Mouse (Mus musculus): Measurements from ENCODE around the gene Nt5c3b. TPM values are rescaled to one million over a fixed set of nuclear protein-coding genes. Genes with fewer than 3 reads are reported as not detected.
A peak's percentile ranks its signal among the peaks of the same experiment; 100 is the strongest.

The Nt5c3b gene
- polyA plus RNA-seq, 1 experiment from 2014 or later = 111 TPM

DNA sequence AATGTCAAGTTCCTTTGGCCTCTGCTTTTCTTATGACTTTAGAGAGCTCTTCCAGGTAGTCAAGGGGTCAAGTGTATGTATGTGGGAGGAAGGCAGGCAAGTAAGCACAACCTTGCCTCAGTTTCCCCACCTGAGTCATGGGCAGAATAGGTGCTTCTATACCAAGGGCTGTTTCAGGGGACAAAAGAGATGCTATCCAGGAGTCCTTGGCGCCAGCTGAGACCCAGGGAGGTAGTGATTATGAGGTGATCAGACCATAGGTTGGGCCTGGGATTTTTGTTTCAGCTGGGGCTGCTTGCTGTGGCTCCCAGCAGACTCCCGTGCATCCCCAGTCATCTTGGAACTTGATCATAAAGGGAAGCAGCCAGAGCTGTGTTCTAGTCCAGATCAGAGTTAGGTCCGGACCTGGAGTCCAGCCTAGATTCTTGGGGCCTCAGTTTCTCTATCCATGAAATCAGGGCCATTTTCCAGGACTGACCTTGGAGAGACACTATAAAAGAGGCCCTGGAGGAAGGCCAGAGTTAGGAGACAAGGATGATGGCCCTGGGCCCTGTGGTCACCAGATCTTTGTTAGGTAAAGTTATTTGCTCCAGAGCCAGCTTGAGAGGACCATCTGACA, 37.0 kb downstream of the Nt5c3b start:
- no peak overlapping the region for H3K4me2 ChIP-seq
- no peak for ATAC-seq (ENCODE audit: low FRiP score)
- 80% methylated on average over 3 of the region's 3 CpGs for WGBS

DNA sequence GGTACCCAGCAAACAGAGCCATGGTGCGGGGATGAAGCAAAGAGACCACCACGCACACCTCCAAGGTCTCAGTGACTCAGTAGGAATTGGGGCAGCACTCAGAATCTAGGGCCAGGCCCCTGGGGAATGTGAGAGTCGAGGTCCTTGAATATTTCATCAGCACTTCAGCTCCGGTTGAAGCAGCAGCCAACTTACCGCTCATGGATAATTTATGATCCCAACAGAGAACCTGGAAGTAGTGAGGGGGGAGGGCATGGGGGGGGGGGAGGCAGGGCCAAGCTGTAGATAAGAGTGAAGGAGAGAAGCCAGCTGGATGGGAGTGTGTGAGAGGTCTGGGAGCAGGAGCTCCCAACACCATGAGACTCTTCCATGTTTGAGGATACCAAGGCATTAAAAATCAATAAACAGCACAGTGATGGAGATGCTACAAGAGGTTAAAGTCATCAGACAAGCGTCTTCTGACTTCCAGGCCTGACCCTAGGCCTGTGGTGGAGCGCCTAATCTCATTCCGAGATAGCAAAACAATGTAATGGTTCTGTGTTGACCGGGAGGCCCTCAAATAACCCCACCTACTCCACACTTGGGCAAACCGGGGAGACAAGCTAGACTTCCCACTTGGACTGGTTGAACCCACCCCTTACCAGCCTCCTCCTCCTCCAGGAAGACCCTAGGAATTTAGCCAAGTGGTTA, 38.0 kb downstream of the Nt5c3b start:
- H3K9me3 ChIP-seq = no peaks in the 10 kb centered on the region
- WGBS = 83% methylated on average over 10 of the region's 10 CpGs

More for the DNA sequence above, 37.0 kb downstream of the Nt5c3b start:
- H3K36me3 ChIP-seq (replicated peaks) = no peaks in the 10 kb centered on the region
- H3K9me3 ChIP-seq = no peaks in the 10 kb centered on the region
- H3K9ac ChIP-seq = no peak overlapping the region
- no peak overlapping the region for H3K4me3 ChIP-seq (replicated peaks)
- H3K27me3 ChIP-seq = peaks cover under 1% of the 10 kb centered on the region; the same call in 1 of the 2 replicates
- H3K27ac ChIP-seq = no peak overlapping the region
- H3K4me1 ChIP-seq = peaks cover 10% of the 10 kb centered on the region; the same call in 1 of the 2 replicates

GRCm38 (mm10) chr11:100402682-100403081, 38.9 kb downstream of the Nt5c3b start:
- H3K27ac ChIP-seq = no peak overlapping the region
- no peaks in the 10 kb centered on the region for H3K9me3 ChIP-seq
- H3K36me3 ChIP-seq (replicated peaks) = no peaks in the 10 kb centered on the region
- 75% methylated on average over 2 of the region's 2 CpGs for WGBS
- H3K4me1 ChIP-seq = peaks cover 12% of the 10 kb centered on the region; the same call in 1 of the 2 replicates
- ATAC-seq (ENCODE audit: low FRiP score) = no peak
- no peak overlapping the region for H3K9ac ChIP-seq
- peaks cover 4% of the 10 kb centered on the region; the same call in 1 of the 2 replicates for H3K27me3 ChIP-seq
- no peak overlapping the region for H3K4me3 ChIP-seq (replicated peaks)
- H3K4me2 ChIP-seq = no peak overlapping the region

More for the DNA sequence above, 38.0 kb downstream of the Nt5c3b start:
- no peak overlapping the region for H3K4me3 ChIP-seq (replicated peaks)
- no peak overlapping the region for H3K27ac ChIP-seq
- peaks cover 4% of the 10 kb centered on the region; the same call in 1 of the 2 replicates for H3K27me3 ChIP-seq
- H3K4me1 ChIP-seq = peaks cover 10% of the 10 kb centered on the region; the same call in 1 of the 2 replicates
- no peaks in the 10 kb centered on the region for H3K36me3 ChIP-seq (replicated peaks)
- no peak overlapping the region for H3K9ac ChIP-seq
- ATAC-seq (ENCODE audit: low FRiP score) = no peak
- no peak overlapping the region for H3K4me2 ChIP-seq

- H3K27ac ChIP-seq = no peak overlapping the region
- no peak overlapping the region for H3K9ac ChIP-seq
- no peaks in the 10 kb centered on the region for H3K9me3 ChIP-seq
- ATAC-seq (ENCODE audit: low FRiP score) = no peak
- no peak overlapping the region for H3K4me2 ChIP-seq
- no peaks in the 10 kb centered on the region for H3K36me3 ChIP-seq (replicated peaks)
- H3K4me1 ChIP-seq = peaks cover 14% of the 10 kb centered on the region
- peaks cover 7% of the 10 kb centered on the region for H3K27me3 ChIP-seq
- H3K4me3 ChIP-seq (replicated peaks) = no peak overlapping the region
- WGBS = 48% methylated on average over 6 of the region's 6 CpGs
Measured at GRCm38 (mm10) chr11:100402240-100402639, 39.4 kb downstream of the Nt5c3b start.

GRCm38 (mm10) chr11:100400842-100401241, 40.8 kb downstream of the Nt5c3b start:
- ATAC-seq (ENCODE audit: low FRiP score) = no peak
- WGBS = 80% methylated on average over 6 of the region's 6 CpGs
- H3K9ac ChIP-seq = no peak overlapping the region
- H3K4me1 ChIP-seq = peaks cover 27% of the 10 kb centered on the region
- no peak overlapping the region for H3K4me2 ChIP-seq
- no peak overlapping the region for H3K4me3 ChIP-seq (replicated peaks)
- H3K9me3 ChIP-seq = no peaks in the 10 kb centered on the region
- H3K36me3 ChIP-seq (replicated peaks) = no peaks in the 10 kb centered on the region
- H3K27me3 ChIP-seq = peaks cover 21% of the 10 kb centered on the region
- H3K27ac ChIP-seq = no peak overlapping the region

- 79% methylated on average over 12 of the region's 12 CpGs for WGBS
- H3K9ac ChIP-seq = no peak overlapping the region
- peaks cover 36% of the 10 kb centered on the region for H3K4me1 ChIP-seq
- H3K27ac ChIP-seq = no peak overlapping the region
- H3K36me3 ChIP-seq (replicated peaks) = no peaks in the 10 kb centered on the region
- no peak for ATAC-seq (ENCODE audit: low FRiP score)
- no peak overlapping the region for H3K4me3 ChIP-seq (replicated peaks)
- peaks cover 30% of the 10 kb centered on the region for H3K27me3 ChIP-seq
- H3K4me2 ChIP-seq = no peak overlapping the region
- no peaks in the 10 kb centered on the region for H3K9me3 ChIP-seq
Measured at GRCm38 (mm10) chr11:100399727-100400538, 41.7 kb downstream of the Nt5c3b start.

DNA sequence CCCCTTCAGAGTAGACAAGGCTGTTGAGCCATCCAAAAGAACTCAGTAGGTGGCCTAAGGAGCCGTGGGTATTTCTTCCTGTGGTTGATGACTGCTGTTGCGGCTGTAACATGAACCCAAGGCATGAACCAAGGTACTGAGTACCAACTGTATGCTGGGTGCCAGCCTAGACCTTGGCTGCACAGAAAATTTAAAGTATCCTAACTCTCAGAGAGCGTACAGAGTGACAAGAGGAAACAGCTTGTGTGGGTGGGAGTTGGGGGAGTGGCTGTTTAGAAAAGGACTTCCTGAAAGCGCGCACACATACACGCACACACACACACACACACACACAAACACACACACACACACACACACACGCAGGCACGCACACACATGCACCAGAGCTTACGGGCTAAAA, 42.3 kb downstream of the Nt5c3b start:
- H3K4me1 ChIP-seq = peaks cover 36% of the 10 kb centered on the region
- peaks cover 36% of the 10 kb centered on the region for H3K27me3 ChIP-seq
- ATAC-seq (ENCODE audit: low FRiP score) = no peak
- WGBS = 76% methylated on average over 9 of the region's 9 CpGs
- H3K9me3 ChIP-seq = no peaks in the 10 kb centered on the region
- no peak overlapping the region for H3K4me2 ChIP-seq
- no peak overlapping the region for H3K4me3 ChIP-seq (replicated peaks)
- H3K9ac ChIP-seq = no peak overlapping the region
- H3K36me3 ChIP-seq (replicated peaks) = no peaks in the 10 kb centered on the region
- H3K27ac ChIP-seq = no peak overlapping the region

- WGBS = 94% methylated on average over 7 of the region's 7 CpGs
- no peaks in the 10 kb centered on the region for H3K36me3 ChIP-seq (replicated peaks)
- peaks cover 44% of the 10 kb centered on the region for H3K27me3 ChIP-seq
- no peak for ATAC-seq (ENCODE audit: low FRiP score)
- H3K4me2 ChIP-seq = peak overlapping the region; percentile 63; the same call in 1 of the 2 replicates
- H3K27ac ChIP-seq = no peak overlapping the region
- H3K4me3 ChIP-seq (replicated peaks) = no peak overlapping the region
- H3K9me3 ChIP-seq = no peaks in the 10 kb centered on the region
- H3K9ac ChIP-seq = no peak overlapping the region
- peaks cover 36% of the 10 kb centered on the region for H3K4me1 ChIP-seq
Measured at GRCm38 (mm10) chr11:100398517-100398916, 43.1 kb downstream of the Nt5c3b start.

DNA sequence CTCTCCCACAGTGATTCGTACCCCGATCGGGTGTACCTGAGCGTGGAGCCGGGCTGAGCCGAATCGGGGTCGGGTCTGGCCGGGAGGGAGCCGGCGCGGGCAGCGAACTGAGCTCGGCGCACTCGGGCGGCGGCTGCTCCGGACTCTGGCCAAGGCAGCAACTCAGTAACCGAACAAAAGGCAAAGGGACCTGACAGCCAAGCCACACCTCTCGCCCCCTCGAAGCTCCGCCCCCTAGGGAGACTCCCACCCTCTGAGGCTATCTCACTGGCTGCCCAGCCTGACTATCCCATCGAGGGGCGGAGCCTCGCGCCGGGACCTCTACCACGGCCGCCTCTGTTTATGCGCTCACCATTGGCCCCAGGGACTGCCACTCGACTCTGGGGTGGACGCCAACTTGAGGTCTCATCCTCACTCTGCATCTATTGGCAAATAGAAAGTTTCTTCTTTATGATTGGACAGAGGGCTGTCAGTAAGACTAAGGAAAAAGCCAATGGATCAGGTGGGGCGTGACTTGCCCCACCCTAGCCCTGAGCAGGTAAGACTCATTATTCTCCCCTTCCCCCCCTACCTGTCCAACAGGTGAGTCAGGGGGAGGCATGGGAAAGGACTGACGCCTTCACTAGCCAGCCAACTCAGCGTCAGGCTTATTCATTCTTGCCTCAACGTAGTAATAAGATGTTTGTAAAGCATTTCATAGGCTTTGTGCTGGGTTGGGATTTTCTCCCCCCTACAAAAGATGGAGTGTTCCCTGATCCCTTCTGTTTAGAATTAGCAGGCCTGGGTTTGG, 43.8 kb downstream of the Nt5c3b start, which contains the start of gene Jup:
Gene Jup (minus strand): TSS at position 164 of the 790 bp plus-strand sequence.
- Histone ChIP-seq H3K4me3 (replicated peaks) (peak within 1 kb of the TSS; percentile 64), H3K27ac (peak within 1 kb of the TSS; percentile 69; the same call in 1 of the 2 replicates), H3K27me3 (peaks cover 46% of the 10 kb centered on the region), H3K36me3 (replicated peaks) (no peaks in the 10 kb centered on the region), H3K4me2 (peak within 1 kb of the TSS; percentile 63), H3K9me3 (no peaks in the 10 kb centered on the region), H3K9ac (peak within 1 kb of the TSS; percentile 77), H3K4me1 (peaks cover 30% of the 10 kb centered on the region)
- ATAC-seq (ENCODE audit: low FRiP score) = peak; percentile 99
- WGBS = 2% methylated on average over 37 of the region's 37 CpGs

- WGBS = 3% methylated on average over 40 of the region's 42 CpGs
- no peak; the same call in 1 of the 2 replicates for ATAC-seq (ENCODE audit: low FRiP score)
Measured at GRCm38 (mm10) chr11:100396886-100397599, 44.6 kb downstream of the Nt5c3b start.

More at GRCm38 (mm10) chr11:100396886-100397599, 44.6 kb downstream of the Nt5c3b start:
- H3K36me3 ChIP-seq (replicated peaks) = no peaks in the 10 kb centered on the region
- peak overlapping the region; percentile 77 for H3K9ac ChIP-seq
- peaks cover 27% of the 10 kb centered on the region for H3K4me1 ChIP-seq
- H3K4me2 ChIP-seq = peak overlapping the region; percentile 63
- H3K27ac ChIP-seq = peak overlapping the region; percentile 69; the same call in 1 of the 2 replicates
- H3K9me3 ChIP-seq = no peaks in the 10 kb centered on the region
- peak overlapping the region; percentile 64 for H3K4me3 ChIP-seq (replicated peaks)
- H3K27me3 ChIP-seq = peaks cover 46% of the 10 kb centered on the region

Data from forebrain, embryonic 12.5 days (tissue).